7 mouse cellular contexts compared by ENCODE assay signal in the genomic region with DNA sequence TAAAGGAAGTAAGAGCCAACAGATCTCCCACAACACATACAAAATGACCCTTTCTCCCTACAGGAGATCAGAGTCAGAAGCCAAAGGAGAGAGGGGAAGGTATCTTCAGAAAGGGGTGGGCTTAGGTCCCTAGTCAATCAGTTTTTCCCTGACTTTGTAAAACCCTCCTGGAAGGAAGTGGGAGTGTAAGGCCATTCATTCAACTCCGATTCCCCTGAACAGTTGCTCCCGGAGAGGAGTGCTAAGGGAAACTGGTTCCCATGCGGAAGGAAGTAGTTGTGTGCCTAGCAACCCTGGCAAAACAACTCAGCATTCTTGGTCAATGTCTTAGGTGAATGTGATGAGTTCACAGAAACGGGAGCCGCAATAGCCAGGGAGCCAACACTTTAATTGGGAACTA. TPM values are rescaled to one million over a fixed set of nuclear protein-coding genes. Genes with fewer than 3 reads are reported as not detected.
DNase-seq lines count a peak whose midpoint lies in the region; ATAC-seq lines count a peak whose summit lies in the region.

No protein-coding gene starts in this region.

- H3K4me2 ChIP-seq in embryonic facial prominence, embryonic 14.5 days (ENCODE audit: low read depth, low read length): peak overlapping the region; percentile 91
- peak overlapping the region; percentile 69 for H3K4me2 ChIP-seq in liver, embryonic 13.5 days
- H3K4me2 ChIP-seq in neural tube, embryonic 15.5 days: peak overlapping the region; percentile 74

- H3K27ac ChIP-seq in embryonic facial prominence, embryonic 14.5 days (replicated peaks; ENCODE audit: low read depth, low read length): no peak overlapping the region
- no peak overlapping the region for H3K27ac ChIP-seq in liver, embryonic 13.5 days
- H3K27ac ChIP-seq in neural tube, embryonic 15.5 days (replicated peaks): peak overlapping the region; percentile 92

- peak; percentile 54 for DNase-seq in embryonic facial prominence, embryonic 14.5 days (ENCODE audit: low spot score)
- DNase-seq in heart, postnatal 4 days: peak; percentile 13
- no peak for DNase-seq in liver, embryonic 13.5 days
- DNase-seq in thymus, postnatal 4 days: no peak
- DNase-seq in B cell, adult 2 months: no peak

- 20% methylated on average over 5 of the region's 5 CpGs for WGBS in embryonic facial prominence, embryonic 14.5 days
- WGBS in liver, embryonic 13.5 days (ENCODE audit: insufficient replicate concordance): 5% methylated on average over 5 of the region's 5 CpGs
- 17% methylated on average over 5 of the region's 5 CpGs for WGBS in neural tube, embryonic 15.5 days

- 0 out of 2 replicates have a peak, but pooled peaks cover 16% of the 10 kb centered on the region for H3K27me3 ChIP-seq in embryonic facial prominence, embryonic 14.5 days (replicated peaks; ENCODE audit: control insufficient read depth, insufficient read depth, low read length)
- peaks cover 63% of the 10 kb centered on the region for H3K27me3 ChIP-seq in liver, embryonic 13.5 days
- H3K27me3 ChIP-seq in neural tube, embryonic 15.5 days (replicated peaks): 0 out of 2 replicates have a peak, but pooled peaks cover 4% of the 10 kb centered on the region

- H3K9ac ChIP-seq in embryonic facial prominence, embryonic 14.5 days (ENCODE audit: low read depth, low read length): no peak overlapping the region
- no peak overlapping the region for H3K9ac ChIP-seq in liver, embryonic 13.5 days
- H3K9ac ChIP-seq in neural tube, embryonic 15.5 days (replicated peaks): no peak overlapping the region

- no peaks in the 10 kb centered on the region for H3K36me3 ChIP-seq in embryonic facial prominence, embryonic 14.5 days (ENCODE audit: control insufficient read depth, insufficient read depth, low read length)
- no peaks in the 10 kb centered on the region for H3K36me3 ChIP-seq in liver, embryonic 13.5 days
- H3K36me3 ChIP-seq in neural tube, embryonic 15.5 days: no peaks in the 10 kb centered on the region

- no peaks in the 10 kb centered on the region for H3K9me3 ChIP-seq in embryonic facial prominence, embryonic 14.5 days (ENCODE audit: control insufficient read depth, low read length)
- no peaks in the 10 kb centered on the region for H3K9me3 ChIP-seq in liver, embryonic 13.5 days (replicated peaks)
- no peaks in the 10 kb centered on the region for H3K9me3 ChIP-seq in neural tube, embryonic 15.5 days (replicated peaks)

- ATAC-seq in common myeloid progenitor, adult 5-6 weeks (replicated peaks; ENCODE audit: low read depth, poor library complexity, severe bottlenecking): peak; percentile 68
- no peak for ATAC-seq in embryonic facial prominence, embryonic 14.5 days (ENCODE audit: low read depth)
- ATAC-seq in liver, embryonic 13.5 days (ENCODE audit: low read depth): peak; percentile 60
- ATAC-seq in neural tube, embryonic 15.5 days (ENCODE audit: low FRiP score): no peak

- peak overlapping the region; percentile 68 for H3K4me3 ChIP-seq in embryonic facial prominence, embryonic 14.5 days (ENCODE audit: low read depth, low read length)
- H3K4me3 ChIP-seq in liver, embryonic 13.5 days (replicated peaks): peak overlapping the region; percentile 57
- peak overlapping the region; percentile 75 for H3K4me3 ChIP-seq in neural tube, embryonic 15.5 days (replicated peaks)

- H3K4me1 ChIP-seq in embryonic facial prominence, embryonic 14.5 days (ENCODE audit: control insufficient read depth, insufficient read depth, low read length): peaks cover 11% of the 10 kb centered on the region; the same call in 1 of the 2 replicates
- H3K4me1 ChIP-seq in liver, embryonic 13.5 days (replicated peaks): 0 out of 2 replicates have a peak, but pooled peaks cover 3% of the 10 kb centered on the region
- H3K4me1 ChIP-seq in neural tube, embryonic 15.5 days: peaks cover 23% of the 10 kb centered on the region

RNA-seq across cellular contexts. Expression of a gene that starts 0.6 kb away (rescaled TPM):
- 1.7 and 3.0 TPM in 2 replicates for total RNA-seq in common myeloid progenitor, adult 5-6 weeks (2017)
- polyA plus RNA-seq in embryonic facial prominence, embryonic 14.5 days (2014; fragmentation: Nextera tagmentation; extraction: Ambion mirVana): 5.0 and 5.4 TPM in 2 replicates
- total RNA-seq in heart, postnatal 4 days (2021): 1 to 10 TPM; 6.7 to 7.6 TPM
- polyA plus RNA-seq in liver, embryonic 13.5 days (2015; fragmentation: Nextera tagmentation; extraction: Ambion mirVana): 0.35 and 0.38 TPM in 2 replicates
- polyA plus RNA-seq in neural tube, embryonic 15.5 days (2015; fragmentation: Nextera tagmentation; extraction: Ambion mirVana): 12.0 and 12.7 TPM in 2 replicates

RNA-seq across cellular contexts. Expression of a gene that starts 26.5 kb away (rescaled TPM):
- not detected in 2 replicates for total RNA-seq in common myeloid progenitor, adult 5-6 weeks (2017)
- polyA plus RNA-seq in embryonic facial prominence, embryonic 14.5 days (2014; fragmentation: Nextera tagmentation; extraction: Ambion mirVana): not detected in 2 replicates
- total RNA-seq in heart, postnatal 4 days (2021): not detected
- not detected in 2 replicates for polyA plus RNA-seq in liver, embryonic 13.5 days (2015; fragmentation: Nextera tagmentation; extraction: Ambion mirVana)
- not detected in 2 replicates for polyA plus RNA-seq in neural tube, embryonic 15.5 days (2015; fragmentation: Nextera tagmentation; extraction: Ambion mirVana)

Comparison
In these comparisons a context has a peak if more than half of its experiments do, and no peak if none do; other contexts are left out.
1. ATAC-seq: peak in common myeloid progenitor, adult 5-6 weeks (single experiment) and liver, embryonic 13.5 days (single experiment); none in embryonic facial prominence, embryonic 14.5 days (single experiment) and neural tube, embryonic 15.5 days (single experiment).
2. DNase-seq: peak in embryonic facial prominence, embryonic 14.5 days (single experiment) and heart, postnatal 4 days (single experiment); none in liver, embryonic 13.5 days (single experiment), thymus, postnatal 4 days (single experiment) and B cell, adult 2 months (0 of 2).
3. Peak in every context shown above with its lines, with median percentiles within 50 percentile points of each other: H3K4me2 ChIP-seq and H3K4me3 ChIP-seq.